Mouse (Mus musculus) heart, embryonic 11.5 days (tissue): ENCODE data around the gene Slc9b1. TPM values are rescaled to one million over a fixed set of nuclear protein-coding genes. Genes with fewer than 3 reads are reported as not detected.

Experiments used
- ATAC-seq: fragments of 200-750 bp; cut with Nextera tagmentation; replicated peaks from 2 replicates; pipeline ENCODE4 v1.8.0; 2017; ENCODE audit warnings: moderate library complexity; ENCODE audit not compliant: insufficient number of reproducible peaks, low FRiP score, low TSS enrichment
- H3K27ac ChIP-seq: fragments of 300-500 bp; sonication (generic); 2 replicates; pipeline ENCODE4 v1.5.1; 2014; ENCODE audit warnings: mild to moderate bottlenecking, low read depth, low read length
- H3K27me3 ChIP-seq: fragments of 300-500 bp; sonication (generic); 2 replicates; pipeline ENCODE4 v1.6.1; 2014; ENCODE audit warnings: mild to moderate bottlenecking, low read length, mixed read lengths; ENCODE audit not compliant: control insufficient read depth, insufficient read depth
- H3K36me3 ChIP-seq: fragments of 300-500 bp; sonication (generic); 2 replicates; pipeline ENCODE4 v1.6.1; 2014; ENCODE audit warnings: mild to moderate bottlenecking, low read length, moderate library complexity, mixed read lengths; ENCODE audit not compliant: control insufficient read depth, insufficient read depth
- H3K4me1 ChIP-seq: fragments of 300-500 bp; sonication (generic); 2 replicates; pipeline ENCODE4 v1.6.1; 2014; ENCODE audit warnings: low read length; ENCODE audit not compliant: control insufficient read depth, insufficient read depth
- H3K4me2 ChIP-seq: fragments of 300-500 bp; sonication (generic); 2 replicates; pipeline ENCODE4 v1.6.1; 2014; ENCODE audit warnings: mild to moderate bottlenecking, moderate library complexity
- H3K4me3 ChIP-seq: fragments of 300-500 bp; sonication (generic); 2 replicates; pipeline ENCODE4 v1.5.1; 2014; ENCODE audit warnings: low read depth, low read length
- H3K9ac ChIP-seq: fragments of 300-500 bp; sonication (generic); 2 replicates; pipeline ENCODE4 v1.6.1; 2014; ENCODE audit warnings: mild to moderate bottlenecking, low read depth, low read length, moderate library complexity
- H3K9me3 ChIP-seq: fragments of 300-500 bp; sonication (generic); replicated peaks from 2 replicates; pipeline ENCODE4 v1.6.1; 2016; ENCODE audit warnings: low read length; ENCODE audit not compliant: control insufficient read depth
- WGBS: fragments of 180-500 bp; shearing (Covaris S2); extraction: QIAGEN DNeasy Blood & Tissue Kit; methylation state at CpG from one replicate; pipeline ENCODE4 v1.1.7; 2014; ENCODE audit not compliant: insufficient replicate concordance; 5-methylcytosine and 5-hydroxymethylcytosine counted together
- polyA plus RNA-seq: library from polyadenylated mRNA; unstranded; fragments of >200 nt; fragmentation: Nextera tagmentation; extraction: Ambion mirVana; gene quantifications from 2 replicates; pipeline ENCODE4 v1.2.1, GENCODE M21; 2014

The Slc9b1 gene
- polyA plus RNA-seq, 1 experiment from 2014 or later = 0.17 TPM

GRCm38 (mm10) chr3:135417245-135417644 is 69.4 kb downstream of the Slc9b1 start:
- no peak overlapping the region for H3K27ac ChIP-seq
- H3K27me3 ChIP-seq = no peaks in the 10 kb centered on the region
- 87% methylated on average over 3 of the region's 3 CpGs for whole genome bisulfite sequencing
- no peak overlapping the region for H3K9ac ChIP-seq
- H3K36me3 ChIP-seq = no peaks in the 10 kb centered on the region
- no peak overlapping the region for H3K4me2 ChIP-seq
- ATAC-seq = no peak
- no peaks in the 10 kb centered on the region for H3K9me3 ChIP-seq
- H3K4me1 ChIP-seq = peaks cover 18% of the 10 kb centered on the region
- H3K4me3 ChIP-seq = no peak overlapping the region

GRCm38 (mm10) chr3:135417799-135418198 is 70.0 kb downstream of the Slc9b1 start:
- WGBS = 62% methylated on average over 3 of the region's 3 CpGs
- Histone ChIP-seq H3K9ac (no peak overlapping the region), H3K27ac (no peak overlapping the region), H3K4me1 (peaks cover 15% of the 10 kb centered on the region), H3K27me3 (no peaks in the 10 kb centered on the region), H3K4me2 (no peak overlapping the region), H3K9me3 (no peaks in the 10 kb centered on the region), H3K4me3 (no peak overlapping the region), H3K36me3 (no peaks in the 10 kb centered on the region)
- no peak for ATAC-seq

- WGBS = 81% methylated on average over 9 of the region's 9 CpGs
- no peaks in the 10 kb centered on the region for H3K9me3 ChIP-seq
- no peaks in the 10 kb centered on the region for H3K36me3 ChIP-seq
- no peak for ATAC-seq
- no peak overlapping the region for H3K4me3 ChIP-seq
- H3K27ac ChIP-seq = no peak overlapping the region
- no peak overlapping the region for H3K4me2 ChIP-seq
- no peak overlapping the region for H3K9ac ChIP-seq
- H3K27me3 ChIP-seq = no peaks in the 10 kb centered on the region
- peaks cover 3% of the 10 kb centered on the region; the same call in 1 of the 2 replicates for H3K4me1 ChIP-seq
Observed at GRCm38 (mm10) chr3:135420542-135421309, 72.9 kb downstream of the Slc9b1 start.

GRCm38 (mm10) chr3:135421310-135421594 is 73.4 kb downstream of the Slc9b1 start:
- H3K9ac ChIP-seq = no peak overlapping the region
- no peak overlapping the region for H3K4me2 ChIP-seq
- no peaks in the 10 kb centered on the region for H3K36me3 ChIP-seq
- no peak overlapping the region for H3K27ac ChIP-seq
- peaks cover 3% of the 10 kb centered on the region; the same call in 1 of the 2 replicates for H3K4me1 ChIP-seq
- no peak for ATAC-seq
- no peak overlapping the region for H3K4me3 ChIP-seq
- no peaks in the 10 kb centered on the region for H3K9me3 ChIP-seq
- H3K27me3 ChIP-seq = no peaks in the 10 kb centered on the region

- H3K9me3 ChIP-seq = no peaks in the 10 kb centered on the region
- 19% methylated on average over 8 of the region's 8 CpGs for WGBS
- H3K4me2 ChIP-seq = peak overlapping the region; percentile 76
- peaks cover 3% of the 10 kb centered on the region; the same call in 1 of the 2 replicates for H3K4me1 ChIP-seq
- peak overlapping the region; percentile 91 for H3K9ac ChIP-seq
- peak overlapping the region; percentile 94 for H3K27ac ChIP-seq
- H3K27me3 ChIP-seq = no peaks in the 10 kb centered on the region
- H3K4me3 ChIP-seq = peak overlapping the region; percentile 61
- H3K36me3 ChIP-seq = no peaks in the 10 kb centered on the region
- ATAC-seq = no peak
Observed at GRCm38 (mm10) chr3:135422232-135422855, 74.5 kb downstream of the Slc9b1 start.

GRCm38 (mm10) chr3:135422856-135423607 is 75.2 kb downstream of the Slc9b1 start:
- peak overlapping the region; percentile 61 for H3K4me3 ChIP-seq
- ATAC-seq = peak; percentile 97
- H3K27me3 ChIP-seq = no peaks in the 10 kb centered on the region
- WGBS = under 1% methylated on average over 86 of the region's 103 CpGs
- peak overlapping the region; percentile 91 for H3K9ac ChIP-seq
- peaks cover 3% of the 10 kb centered on the region; the same call in 1 of the 2 replicates for H3K4me1 ChIP-seq
- peak overlapping the region; percentile 94 for H3K27ac ChIP-seq
- peak overlapping the region; percentile 76 for H3K4me2 ChIP-seq
- H3K36me3 ChIP-seq = no peaks in the 10 kb centered on the region
- H3K9me3 ChIP-seq = no peaks in the 10 kb centered on the region

GRCm38 (mm10) chr3:135423608-135424212 is 75.9 kb downstream of the Slc9b1 start, which contains the start of gene Cisd2:
Gene Cisd2 (minus strand): TSS chr3:135423925.
- 2% methylated on average over 8 of the region's 8 CpGs for WGBS
- ATAC-seq = peak; percentile 2; the same call in 1 of the 2 replicates
- no peaks in the 10 kb centered on the region for H3K27me3 ChIP-seq
- peaks cover 3% of the 10 kb centered on the region; the same call in 1 of the 2 replicates for H3K4me1 ChIP-seq
- H3K27ac ChIP-seq = peak within 1 kb of the TSS; percentile 94
- H3K9ac ChIP-seq = peak within 1 kb of the TSS; percentile 91
- no peaks in the 10 kb centered on the region for H3K36me3 ChIP-seq
- H3K4me3 ChIP-seq = peak within 1 kb of the TSS; percentile 61
- H3K4me2 ChIP-seq = peak within 1 kb of the TSS; percentile 76
- no peaks in the 10 kb centered on the region for H3K9me3 ChIP-seq

GRCm38 (mm10) chr3:135436901-135437616 is 89.2 kb downstream of the Slc9b1 start:
- Histone ChIP-seq H3K4me3 (peak overlapping the region; percentile 95), H3K27me3 (no peaks in the 10 kb centered on the region), H3K4me1 (peaks cover 5% of the 10 kb centered on the region; the same call in 1 of the 2 replicates), H3K4me2 (peak overlapping the region; percentile 72), H3K9me3 (no peaks in the 10 kb centered on the region), H3K9ac (peak overlapping the region; percentile 76), H3K27ac (peak overlapping the region; percentile 100), H3K36me3 (no peaks in the 10 kb centered on the region)
- ATAC-seq = no peak
- WGBS = 52% methylated on average over 14 of the region's 14 CpGs
